Mouse (Mus musculus) small intestine, adult 2 months (tissue): ENCODE measurements around the gene Folr1.

Experiments
- CTCF ChIP-seq: fragments of 200-500 bp; IDR thresholded peaks from 2 replicates; pipeline ENCODE4 v1.5.1; 2012; ENCODE audit warnings: low read depth, mild to moderate bottlenecking, control low read depth, inconsistent platforms, low read length, moderate library complexity, mixed read lengths; ENCODE audit not compliant: insufficient replicate concordance, insufficient read length; ENCODE audit errors: extremely low read depth
- POLR2A ChIP-seq: fragments of 200-500 bp; IDR thresholded peaks from 2 replicates; pipeline ENCODE4 v1.6.1; 2012; ENCODE audit warnings: low read depth, mild to moderate bottlenecking, control low read depth, inconsistent platforms, low read length, moderate library complexity

GRCm38 (mm10) chr7:101870629-101871028 lies at the start of gene Folr1:
- TF ChIP-seq POLR2A (no peak), CTCF (no peak)
